Mouse (Mus musculus): ENCODE data around the gene Bckdha. TPM values are rescaled to one million over a fixed set of nuclear protein-coding genes. Genes with fewer than 3 reads are reported as not detected.

Bckdha gene
- polyA plus RNA-seq, 1 experiment from 2014 or later: 106 TPM

- H3K9me3 ChIP-seq (ENCODE audit: low read length): no peaks in the 10 kb centered on the region
- H3K27me3 ChIP-seq (ENCODE audit: insufficient read depth, low read length): no peaks in the 10 kb centered on the region
- no peaks in the 10 kb centered on the region for H3K36me3 ChIP-seq (replicated peaks; ENCODE audit: insufficient read depth, low read length)
- DNase-seq (no peak), ATAC-seq (no peak)
- WGBS (ENCODE audit: insufficient replicate concordance): 67% methylated on average over 21 of the region's 21 CpGs
- H3K4me3 ChIP-seq (ENCODE audit: low read depth, low read length): no peak overlapping the region
- H3K27ac ChIP-seq (ENCODE audit: low read depth): no peak overlapping the region
- H3K4me2 ChIP-seq (ENCODE audit: low read depth, low read length): no peak overlapping the region
- TF ChIP-seq EP300 (IDR thresholded peaks at IDR 0.05; ENCODE audit: low read depth): no peak
- TF ChIP-seq CTCF (IDR thresholded peaks at IDR 0.05; ENCODE audit: low read depth): no peak
- H3K4me1 ChIP-seq (ENCODE audit: insufficient read depth): peaks cover 7% of the 10 kb centered on the region; the same call in 1 of the 2 replicates
- no peak overlapping the region for H3K9ac ChIP-seq (replicated peaks)
Observed at GRCm38 (mm10) chr7:25614831-25615705, 43.7 kb downstream of the Bckdha start.

DNA sequence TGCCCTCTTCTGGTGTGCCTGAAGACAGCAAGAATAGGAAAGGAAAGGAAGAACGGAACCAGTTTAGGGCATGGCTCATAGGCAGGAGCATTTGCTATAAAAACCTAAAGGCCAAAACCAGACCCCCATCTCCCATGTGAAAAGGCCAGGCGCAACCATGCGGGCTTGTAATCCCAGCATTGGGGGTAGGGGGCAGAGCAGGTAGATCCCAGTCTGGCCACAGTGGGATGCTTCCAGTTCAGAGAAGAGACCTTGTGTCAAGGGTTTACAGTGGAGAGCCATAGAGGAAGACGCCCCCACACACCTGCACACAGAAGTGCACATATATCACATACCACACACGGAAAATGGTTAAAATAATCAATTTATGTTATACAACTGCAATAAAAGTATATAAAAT, 44.7 kb downstream of the Bckdha start:
- WGBS (ENCODE audit: insufficient replicate concordance): 86% methylated on average over 5 of the region's 5 CpGs
- ATAC-seq (no peak), DNase-seq (no peak)
- Histone ChIP-seq H3K4me1 (ENCODE audit: insufficient read depth) (0 out of 2 replicates have a peak, but pooled peaks cover 2% of the 10 kb centered on the region), H3K36me3 (replicated peaks; ENCODE audit: insufficient read depth, low read length) (no peaks in the 10 kb centered on the region), H3K27me3 (ENCODE audit: insufficient read depth, low read length) (no peaks in the 10 kb centered on the region), H3K4me2 (ENCODE audit: low read depth, low read length) (no peak overlapping the region), H3K4me3 (ENCODE audit: low read depth, low read length) (no peak overlapping the region), H3K27ac (ENCODE audit: low read depth) (no peak overlapping the region), H3K9ac (replicated peaks) (no peak overlapping the region), H3K9me3 (ENCODE audit: low read length) (no peaks in the 10 kb centered on the region)
- TF ChIP-seq EP300 (IDR thresholded peaks at IDR 0.05; ENCODE audit: low read depth) (no peak), CTCF (IDR thresholded peaks at IDR 0.05; ENCODE audit: low read depth) (no peak)

- no peak overlapping the region for H3K4me3 ChIP-seq (ENCODE audit: low read depth, low read length)
- 0 out of 2 replicates have a peak, but pooled peaks cover 9% of the 10 kb centered on the region for H3K4me1 ChIP-seq (ENCODE audit: insufficient read depth)
- 58% methylated on average over 7 of the region's 7 CpGs for WGBS (ENCODE audit: insufficient replicate concordance)
- no peaks in the 10 kb centered on the region for H3K36me3 ChIP-seq (replicated peaks; ENCODE audit: insufficient read depth, low read length)
- no peaks in the 10 kb centered on the region for H3K27me3 ChIP-seq (ENCODE audit: insufficient read depth, low read length)
- no peak overlapping the region for H3K4me2 ChIP-seq (ENCODE audit: low read depth, low read length)
- H3K27ac ChIP-seq (ENCODE audit: low read depth): no peak overlapping the region
- TF ChIP-seq EP300 (IDR thresholded peaks at IDR 0.05; ENCODE audit: low read depth): no peak
- no peak for TF ChIP-seq CTCF (IDR thresholded peaks at IDR 0.05; ENCODE audit: low read depth)
- H3K9me3 ChIP-seq (ENCODE audit: low read length): no peaks in the 10 kb centered on the region
- ATAC-seq: no peak
- no peak for DNase-seq
- H3K9ac ChIP-seq (replicated peaks): no peak overlapping the region
Observed at GRCm38 (mm10) chr7:25611501-25611900, 47.3 kb downstream of the Bckdha start.

DNA sequence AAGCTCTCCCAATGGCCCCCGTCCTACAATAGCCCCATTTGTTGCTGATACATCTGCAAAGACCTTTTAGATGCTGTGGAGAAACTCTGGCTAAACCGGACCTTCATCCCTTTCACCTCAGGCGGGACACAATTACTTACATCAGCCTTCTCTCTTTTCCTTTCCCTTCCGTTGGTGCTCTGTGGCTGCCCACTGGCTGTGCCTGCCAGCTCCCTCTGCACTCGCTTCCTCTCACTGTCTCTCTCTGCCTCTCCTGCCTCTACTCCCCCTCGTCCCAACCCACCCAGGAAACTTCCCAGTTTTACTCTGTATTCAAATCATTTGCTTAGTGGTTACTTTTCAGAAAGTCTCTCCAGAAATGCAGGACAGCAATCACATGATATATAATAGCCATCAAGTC, 48.7 kb downstream of the Bckdha start:
- 0 out of 2 replicates have a peak, but pooled peaks cover 7% of the 10 kb centered on the region for H3K4me1 ChIP-seq (ENCODE audit: insufficient read depth)
- H3K9ac ChIP-seq (replicated peaks): no peak overlapping the region
- H3K4me2 ChIP-seq (ENCODE audit: low read depth, low read length): no peak overlapping the region
- H3K27ac ChIP-seq (ENCODE audit: low read depth): no peak overlapping the region
- H3K27me3 ChIP-seq (ENCODE audit: insufficient read depth, low read length): no peaks in the 10 kb centered on the region
- whole genome bisulfite sequencing (ENCODE audit: insufficient replicate concordance): 29% methylated on average over 6 of the region's 6 CpGs
- no peak for ATAC-seq
- H3K36me3 ChIP-seq (replicated peaks; ENCODE audit: insufficient read depth, low read length): no peaks in the 10 kb centered on the region
- H3K4me3 ChIP-seq (ENCODE audit: low read depth, low read length): no peak overlapping the region
- no peak for DNase-seq
- H3K9me3 ChIP-seq (ENCODE audit: low read length): no peaks in the 10 kb centered on the region
- TF ChIP-seq CTCF (IDR thresholded peaks at IDR 0.05; ENCODE audit: low read depth) (no peak), EP300 (IDR thresholded peaks at IDR 0.05; ENCODE audit: low read depth) (no peak)

DNA sequence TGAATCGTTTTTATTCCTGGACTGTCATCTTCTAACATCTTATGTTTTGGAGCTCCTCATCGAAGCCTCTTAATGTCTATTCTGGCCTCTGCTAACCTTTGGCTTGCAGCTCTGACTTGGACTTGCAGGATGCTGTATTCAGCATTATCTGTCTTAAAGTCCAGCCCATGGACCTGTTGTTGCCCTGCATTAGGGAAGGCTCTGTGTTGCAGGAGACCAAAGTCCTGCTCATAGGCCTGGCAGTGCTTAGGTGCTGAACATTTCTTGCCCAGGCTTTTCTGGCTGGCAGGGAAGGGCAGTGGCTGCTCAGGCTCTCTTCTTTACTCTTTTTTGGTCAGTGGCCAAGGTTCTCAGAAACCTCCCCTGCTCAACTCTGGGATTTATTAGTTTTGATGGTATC, 51.6 kb downstream of the Bckdha start:
- Histone ChIP-seq H3K4me3 (ENCODE audit: low read depth, low read length) (no peak overlapping the region), H3K4me1 (ENCODE audit: insufficient read depth) (0 out of 2 replicates have a peak, but pooled peaks cover 7% of the 10 kb centered on the region), H3K36me3 (replicated peaks; ENCODE audit: insufficient read depth, low read length) (no peaks in the 10 kb centered on the region), H3K9ac (replicated peaks) (no peak overlapping the region), H3K27ac (ENCODE audit: low read depth) (peak overlapping the region; percentile 39; the same call in 1 of the 2 replicates), H3K9me3 (ENCODE audit: low read length) (no peaks in the 10 kb centered on the region), H3K4me2 (ENCODE audit: low read depth, low read length) (no peak overlapping the region), H3K27me3 (ENCODE audit: insufficient read depth, low read length) (no peaks in the 10 kb centered on the region)
- 60% methylated on average over 2 of the region's 2 CpGs for WGBS (ENCODE audit: insufficient replicate concordance)
- ATAC-seq (no peak), DNase-seq (no peak)
- no peak for TF ChIP-seq CTCF (IDR thresholded peaks at IDR 0.05; ENCODE audit: low read depth)
- no peak for TF ChIP-seq EP300 (IDR thresholded peaks at IDR 0.05; ENCODE audit: low read depth)

- Histone ChIP-seq H3K27me3 (ENCODE audit: insufficient read depth, low read length) (no peaks in the 10 kb centered on the region), H3K9me3 (ENCODE audit: low read length) (no peaks in the 10 kb centered on the region), H3K36me3 (replicated peaks; ENCODE audit: insufficient read depth, low read length) (no peaks in the 10 kb centered on the region), H3K9ac (replicated peaks) (no peak overlapping the region), H3K4me2 (ENCODE audit: low read depth, low read length) (peak overlapping the region; percentile 29; the same call in 1 of the 2 replicates), H3K4me1 (ENCODE audit: insufficient read depth) (0 out of 2 replicates have a peak, but pooled peaks cover 7% of the 10 kb centered on the region), H3K27ac (ENCODE audit: low read depth) (peak overlapping the region; percentile 39; the same call in 1 of the 2 replicates), H3K4me3 (ENCODE audit: low read depth, low read length) (no peak overlapping the region)
- no peak for TF ChIP-seq CTCF (IDR thresholded peaks at IDR 0.05; ENCODE audit: low read depth)
- 0 out of 2 replicates have a peak, but pooled peaks have one; percentile 19 for TF ChIP-seq EP300 (IDR thresholded peaks at IDR 0.05; ENCODE audit: low read depth)
- ATAC-seq (no peak), DNase-seq (no peak)
- WGBS (ENCODE audit: insufficient replicate concordance): 31% methylated on average over 4 of the region's 4 CpGs
Observed at GRCm38 (mm10) chr7:25606625-25607063, 52.1 kb downstream of the Bckdha start.

Data from liver, postnatal 0 days (tissue).